Mouse (Mus musculus) embryonic facial prominence, embryonic 14.5 days (tissue): ENCODE results near the gene Gm47985. TPM values are rescaled to one million over a fixed set of nuclear protein-coding genes. Genes with fewer than 3 reads are reported as not detected.
"Not testable (repeated sequence)": the region's sequence is repeated elsewhere in the genome, so short reads cannot be mapped to it uniquely, and the experiment has no call there.

Experiments used
- ATAC-seq: fragments of 200-750 bp; cut with Nextera tagmentation; 2 replicates; pipeline ENCODE4 v1.8.0; 2017; ENCODE audit warnings: low read depth, moderate number of reproducible peaks, moderate TSS enrichment
- DNase-seq: peaks from one replicate; pipeline ENCODE4 v3.0.0-alpha.2; 2015; ENCODE audit warnings: low spot score
- H3K27ac ChIP-seq: fragments of 300-500 bp; sonication (generic); replicated peaks from 2 replicates; pipeline ENCODE4 v1.5.1; 2014; ENCODE audit warnings: low read depth, mild to moderate bottlenecking, low read length, moderate library complexity
- H3K27me3 ChIP-seq: fragments of 300-500 bp; sonication (generic); replicated peaks from 2 replicates; pipeline ENCODE4 v1.6.1; 2014; ENCODE audit warnings: low read length; ENCODE audit not compliant: control insufficient read depth, insufficient read depth
- H3K36me3 ChIP-seq: fragments of 300-500 bp; sonication (generic); 2 replicates; pipeline ENCODE4 v1.6.1; 2014; ENCODE audit warnings: low read length, mixed read lengths; ENCODE audit not compliant: control insufficient read depth, insufficient read depth
- H3K4me1 ChIP-seq: fragments of 300-500 bp; sonication (generic); 2 replicates; pipeline ENCODE4 v1.6.1; 2014; ENCODE audit warnings: antibody characterized with exemption, low read length; ENCODE audit not compliant: control insufficient read depth, insufficient read depth
- H3K4me2 ChIP-seq: fragments of 300-500 bp; sonication (generic); 2 replicates; pipeline ENCODE4 v1.6.1; 2014; ENCODE audit warnings: low read depth, mild to moderate bottlenecking, low read length, moderate library complexity, mixed read lengths
- H3K4me3 ChIP-seq: fragments of 300-500 bp; sonication (generic); 2 replicates; pipeline ENCODE4 v1.5.1; 2014; ENCODE audit warnings: low read depth, mild to moderate bottlenecking, low read length
- H3K9ac ChIP-seq: fragments of 300-500 bp; sonication (generic); 2 replicates; pipeline ENCODE4 v1.6.1; 2014; ENCODE audit warnings: low read depth, mild to moderate bottlenecking, low read length, moderate library complexity, mixed read lengths
- H3K9me3 ChIP-seq: fragments of 300-500 bp; sonication (generic); 2 replicates; pipeline ENCODE4 v1.6.1; 2016; ENCODE audit warnings: low read length; ENCODE audit not compliant: control insufficient read depth
- WGBS: fragments of 180-500 bp; shearing (Covaris S2); extraction: QIAGEN DNeasy Blood & Tissue Kit; methylation state at CpG from one replicate; pipeline ENCODE4 v1.1.7; 2014; 5-methylcytosine and 5-hydroxymethylcytosine counted together
- polyA plus RNA-seq: library from polyadenylated mRNA; unstranded; fragments of >200 nt; fragmentation: Nextera tagmentation; extraction: Ambion mirVana; gene quantifications from 2 replicates; pipeline ENCODE4 v1.2.1, GENCODE M21; 2014

Gene Gm47985
- polyA plus RNA-seq = 0.18 and 0.48 TPM in 2 replicates

GRCm38 (mm10) chr1:151182266-151182665, at the start of gene Gm47985:
Gene Gm47985 (plus strand): TSS chr1:151182537.
- H3K9me3 ChIP-seq, DNase-seq, H3K4me1 ChIP-seq, ATAC-seq, H3K27ac ChIP-seq, H3K4me2 ChIP-seq, H3K4me3 ChIP-seq, H3K27me3 ChIP-seq, H3K36me3 ChIP-seq, H3K9ac ChIP-seq: not testable (repeated sequence)
- WGBS = no CpG with 5 or more reads among the region's 7 CpGs

DNA sequence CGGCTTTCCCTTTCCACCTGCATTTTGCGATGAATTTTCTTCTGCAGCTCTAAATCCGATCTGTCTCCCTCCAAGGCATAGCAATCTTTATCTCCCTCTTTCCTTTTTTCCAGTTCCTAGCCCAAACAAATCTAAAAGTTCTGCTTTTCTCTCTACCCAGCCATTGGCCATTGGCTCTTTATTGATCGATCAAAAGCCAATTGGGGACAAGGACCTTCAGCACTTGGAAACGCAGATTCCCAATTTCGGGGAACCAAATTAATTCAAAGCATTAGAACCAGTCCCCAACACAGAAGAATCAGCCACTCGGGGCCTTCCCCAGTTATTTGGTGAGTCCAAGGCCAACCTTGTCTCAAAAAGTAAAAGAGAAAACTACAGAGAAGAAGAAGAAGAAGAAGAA, 49.7 kb upstream of the Gm47985 start:
- DNase-seq (no peak), ATAC-seq (no peak)
- 86% methylated on average over 7 of the region's 7 CpGs for WGBS
- Histone ChIP-seq H3K4me2 (no peak overlapping the region), H3K9ac (no peak overlapping the region), H3K4me1 (no peaks in the 10 kb centered on the region), H3K36me3 (no peaks in the 10 kb centered on the region), H3K27me3 (no peaks in the 10 kb centered on the region), H3K4me3 (no peak overlapping the region), H3K27ac (no peak overlapping the region), H3K9me3 (no peaks in the 10 kb centered on the region)

GRCm38 (mm10) chr1:151138388-151138787, 43.9 kb upstream of the Gm47985 start:
- Histone ChIP-seq H3K4me2 (no peak overlapping the region), H3K27ac (no peak overlapping the region), H3K36me3 (no peaks in the 10 kb centered on the region), H3K9ac (no peak overlapping the region), H3K27me3 (no peaks in the 10 kb centered on the region), H3K4me3 (no peak overlapping the region), H3K4me1 (no peaks in the 10 kb centered on the region), H3K9me3 (no peaks in the 10 kb centered on the region)
- ATAC-seq (no peak), DNase-seq (no peak)
- 70% methylated on average over 6 of the region's 6 CpGs for WGBS

GRCm38 (mm10) chr1:151140956-151141355, 41.4 kb upstream of the Gm47985 start:
- no peak overlapping the region for H3K4me3 ChIP-seq
- 19% methylated on average over 3 of the region's 3 CpGs for WGBS
- no peaks in the 10 kb centered on the region for H3K27me3 ChIP-seq
- ATAC-seq (peak; percentile 79; the same call in 1 of the 2 replicates), DNase-seq (peak; percentile 85)
- no peaks in the 10 kb centered on the region for H3K36me3 ChIP-seq
- no peak overlapping the region for H3K4me2 ChIP-seq
- H3K27ac ChIP-seq = no peak overlapping the region; the same call in 1 of the 2 replicates
- H3K4me1 ChIP-seq = no peaks in the 10 kb centered on the region
- no peaks in the 10 kb centered on the region for H3K9me3 ChIP-seq
- H3K9ac ChIP-seq = no peak overlapping the region

DNA sequence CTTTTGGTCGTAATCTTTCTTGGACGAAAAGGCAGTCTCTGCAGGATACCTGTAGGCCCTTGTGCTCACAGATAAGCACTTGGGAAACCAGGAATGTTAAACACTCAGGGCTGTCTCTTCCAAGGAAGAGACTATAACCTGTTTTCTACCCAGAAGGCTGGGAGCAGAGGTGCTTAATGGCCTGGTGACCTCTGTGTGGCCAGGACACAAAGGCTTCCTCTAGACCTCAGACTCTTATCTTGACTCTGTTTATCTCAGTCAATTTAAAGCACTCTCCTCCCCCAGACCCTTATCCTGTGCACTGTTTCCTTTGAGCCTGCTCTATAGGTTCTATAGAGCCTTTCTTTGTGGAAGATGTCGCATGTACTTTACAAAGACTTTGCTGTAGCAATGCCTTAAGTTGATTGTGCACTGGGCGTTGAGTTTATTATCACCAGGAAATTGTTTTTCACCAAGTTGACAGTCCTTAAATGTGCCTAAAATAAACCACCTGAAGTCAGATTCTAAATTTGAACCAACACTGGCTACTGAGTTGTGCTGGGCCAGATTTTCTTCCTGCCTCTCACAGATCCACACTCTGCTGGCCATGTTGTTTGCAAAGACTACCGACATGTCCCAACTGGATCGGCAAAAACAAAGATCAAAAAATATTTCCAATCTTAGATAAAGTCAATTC, 37.7 kb upstream of the Gm47985 start:
- WGBS = 80% methylated on average over 6 of the region's 6 CpGs
- Histone ChIP-seq H3K4me1 (no peaks in the 10 kb centered on the region), H3K27ac (no peak overlapping the region), H3K4me3 (no peak overlapping the region), H3K4me2 (no peak overlapping the region), H3K27me3 (no peaks in the 10 kb centered on the region), H3K9ac (no peak overlapping the region), H3K36me3 (no peaks in the 10 kb centered on the region), H3K9me3 (no peaks in the 10 kb centered on the region)
- ATAC-seq = no peak
- no peak for DNase-seq

GRCm38 (mm10) chr1:151147801-151148200, 34.5 kb upstream of the Gm47985 start:
- Histone ChIP-seq H3K4me3 (no peak overlapping the region), H3K4me1 (no peaks in the 10 kb centered on the region), H3K27ac (no peak overlapping the region), H3K9ac (no peak overlapping the region), H3K4me2 (no peak overlapping the region), H3K36me3 (no peaks in the 10 kb centered on the region), H3K9me3 (no peaks in the 10 kb centered on the region), H3K27me3 (no peaks in the 10 kb centered on the region)
- DNase-seq (no peak), ATAC-seq (no peak)

DNA sequence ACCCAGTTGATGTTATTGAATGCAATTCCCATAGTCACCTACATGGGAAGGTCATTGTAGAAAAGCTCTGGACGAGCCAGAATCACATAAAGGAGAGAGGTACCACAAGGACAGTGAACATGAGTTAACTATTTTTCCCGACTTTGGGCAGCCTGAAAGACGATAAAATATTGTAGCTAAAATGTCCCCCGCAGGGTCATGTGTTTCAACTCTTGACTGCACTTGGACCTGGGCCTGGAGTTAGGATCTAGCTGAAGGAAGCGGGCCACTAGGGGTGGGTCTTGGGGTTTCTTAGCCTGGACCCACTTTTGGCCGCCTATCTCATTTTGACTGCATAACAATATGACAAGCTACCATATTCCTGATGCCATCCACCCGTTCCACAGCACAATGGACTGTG, 32.1 kb upstream of the Gm47985 start:
- Histone ChIP-seq H3K9me3 (no peaks in the 10 kb centered on the region), H3K27ac (no peak overlapping the region), H3K36me3 (no peaks in the 10 kb centered on the region), H3K4me2 (no peak overlapping the region), H3K4me3 (no peak overlapping the region), H3K27me3 (no peaks in the 10 kb centered on the region), H3K4me1 (no peaks in the 10 kb centered on the region), H3K9ac (no peak overlapping the region)
- ATAC-seq = no peak
- 89% methylated on average over 7 of the region's 7 CpGs for WGBS
- no peak for DNase-seq

GRCm38 (mm10) chr1:151151089-151151488, 31.2 kb upstream of the Gm47985 start:
- ATAC-seq (no peak), DNase-seq (no peak)
- H3K27me3 ChIP-seq = no peaks in the 10 kb centered on the region
- no peaks in the 10 kb centered on the region for H3K9me3 ChIP-seq
- no peak overlapping the region for H3K4me3 ChIP-seq
- H3K9ac ChIP-seq = no peak overlapping the region
- 73% methylated on average over 2 of the region's 2 CpGs for WGBS
- no peak overlapping the region for H3K4me2 ChIP-seq
- no peak overlapping the region for H3K27ac ChIP-seq
- H3K36me3 ChIP-seq = no peaks in the 10 kb centered on the region
- H3K4me1 ChIP-seq = no peaks in the 10 kb centered on the region

- H3K9me3 ChIP-seq = no peaks in the 10 kb centered on the region
- no peaks in the 10 kb centered on the region for H3K4me1 ChIP-seq
- H3K4me3 ChIP-seq = no peak overlapping the region
- no peak for DNase-seq
- WGBS = 77% methylated on average over 6 of the region's 6 CpGs
- H3K4me2 ChIP-seq = no peak overlapping the region
- ATAC-seq = no peak
- H3K9ac ChIP-seq = no peak overlapping the region
- no peak overlapping the region for H3K27ac ChIP-seq
- H3K36me3 ChIP-seq = no peaks in the 10 kb centered on the region
- no peaks in the 10 kb centered on the region for H3K27me3 ChIP-seq
Observed at GRCm38 (mm10) chr1:151153056-151153652, 29.2 kb upstream of the Gm47985 start.
